Mouse (Mus musculus) cerebellum, adult 18-20 months (tissue): ENCODE results near the gene Cacna1d.

Source experiments
- DNase-seq, 2 experiments: peaks; one replicate each; pipeline ENCODE4 v3.0.0; 2021

Gene Cacna1d

GRCm38 (mm10) chr14:30064864-30065263, 426.4 kb downstream of the Cacna1d start:
- DNase-seq, result no peak

DNA sequence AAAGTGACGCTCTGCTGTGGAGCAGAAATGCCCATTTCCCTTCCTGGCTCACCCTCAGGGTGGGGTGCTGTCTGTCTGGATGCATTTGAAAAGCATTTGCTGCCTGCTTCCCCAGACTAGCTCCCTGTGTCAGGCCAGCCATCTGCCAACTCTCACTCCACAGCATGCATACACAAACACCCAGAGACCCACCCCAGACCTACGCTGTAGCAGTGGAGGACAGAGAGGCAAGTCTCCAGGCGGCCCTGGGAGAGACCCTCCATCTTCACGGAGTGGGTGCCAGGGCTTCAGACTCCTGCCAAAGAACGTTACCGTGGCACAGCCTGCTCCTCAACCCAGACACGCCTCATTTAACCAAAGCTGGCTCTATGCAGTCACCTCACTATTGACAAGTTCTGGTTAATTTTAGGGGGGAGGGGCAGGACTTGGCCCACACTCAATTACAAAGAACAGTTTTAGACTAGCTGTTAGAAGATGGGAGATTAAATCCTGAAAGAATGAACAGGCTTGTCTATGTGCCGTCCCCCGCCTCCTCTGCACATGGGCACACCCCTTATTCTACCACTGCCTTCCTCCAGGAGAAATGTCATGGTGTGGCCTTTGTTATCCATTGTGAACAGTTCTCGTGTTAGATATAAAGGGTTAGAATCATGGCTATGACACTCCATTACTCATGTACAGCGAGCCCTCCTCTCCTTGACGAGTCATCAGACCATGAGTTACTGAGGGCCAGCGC, 435.1 kb downstream of the Cacna1d start:
- DNase-seq, result no peak

DNA sequence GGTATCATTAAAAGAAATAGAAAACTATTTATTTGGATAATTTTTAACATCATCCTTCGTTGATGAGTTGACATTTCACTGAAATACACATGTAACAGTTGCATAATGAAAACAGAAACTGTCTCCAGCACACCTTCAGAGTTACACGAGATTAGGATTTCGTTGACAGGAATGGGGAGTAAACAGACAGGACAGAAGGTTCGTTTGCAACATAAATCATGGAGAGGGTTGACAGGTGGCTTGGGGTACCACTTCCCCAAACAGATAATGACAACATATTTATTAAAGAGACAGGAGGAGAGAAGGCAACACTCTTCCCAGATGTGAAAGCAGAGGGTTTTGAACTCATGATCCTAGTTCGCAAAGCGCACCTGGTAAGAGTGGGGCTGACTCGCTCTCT, 436.3 kb downstream of the Cacna1d start:
- DNase-seq, result no peak

GRCm38 (mm10) chr14:30050280-30050679, 441.0 kb downstream of the Cacna1d start:
- no peak for DNase-seq

GRCm38 (mm10) chr14:30048049-30048448, 443.2 kb downstream of the Cacna1d start:
- DNase-seq, result no peak

- DNase-seq, result no peak
Measured at GRCm38 (mm10) chr14:30046976-30047375, 444.3 kb downstream of the Cacna1d start.

DNA sequence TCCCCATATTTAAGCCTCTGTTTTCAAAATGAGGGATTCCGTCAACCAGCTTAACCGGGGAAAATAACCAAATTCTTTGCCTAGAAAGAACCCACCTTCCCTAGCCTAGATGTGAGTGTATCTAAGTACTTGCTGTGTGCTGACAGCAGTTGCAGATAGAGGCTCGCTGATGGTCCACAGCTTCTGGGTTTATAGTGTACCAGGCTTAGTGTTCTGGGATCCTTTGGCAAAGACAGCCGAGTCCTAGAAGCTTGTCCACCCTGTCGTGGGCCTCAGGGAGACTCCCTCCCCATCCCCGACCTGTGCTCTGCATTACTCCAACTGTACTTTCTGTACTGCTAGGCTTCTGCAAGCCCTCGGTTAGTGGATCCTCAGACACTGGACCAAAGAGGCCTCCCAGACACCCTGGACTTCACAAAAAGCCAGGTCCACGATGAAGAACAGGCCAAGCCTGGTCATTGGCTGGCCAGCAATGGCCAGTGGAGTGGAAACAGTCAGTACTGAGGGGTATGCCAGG, 445.5 kb downstream of the Cacna1d start:
- no peak for DNase-seq

GRCm38 (mm10) chr14:30045239-30045638, 446.0 kb downstream of the Cacna1d start:
- no peak for DNase-seq

DNA sequence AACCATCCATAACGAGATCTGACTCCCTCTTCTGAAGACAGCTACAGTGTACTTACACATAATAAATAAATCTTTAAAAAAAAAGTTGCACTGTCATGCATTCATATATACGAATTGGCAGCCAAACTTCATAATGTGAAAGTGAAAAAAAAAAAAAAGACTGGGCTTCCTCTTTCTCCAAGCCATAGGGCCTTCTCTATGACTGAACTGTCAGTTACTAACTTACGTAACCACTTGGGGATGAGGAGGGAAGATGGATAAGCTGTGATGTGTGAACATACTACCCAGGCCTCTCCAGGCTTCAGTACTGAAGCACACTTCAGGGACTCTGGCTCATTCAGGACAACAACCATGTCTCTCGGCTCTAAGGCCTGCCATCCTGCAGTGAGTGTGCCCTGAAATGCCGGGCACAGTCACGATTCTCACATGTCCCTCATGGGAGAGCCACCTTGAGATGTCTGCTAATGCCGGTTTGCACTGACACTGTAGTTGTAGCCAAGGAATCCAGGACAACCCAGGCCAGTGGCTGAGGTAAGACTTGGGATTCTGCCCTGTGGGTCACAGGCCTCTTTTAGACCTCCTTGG, 447.8 kb downstream of the Cacna1d start:
- no peak for DNase-seq

DNA sequence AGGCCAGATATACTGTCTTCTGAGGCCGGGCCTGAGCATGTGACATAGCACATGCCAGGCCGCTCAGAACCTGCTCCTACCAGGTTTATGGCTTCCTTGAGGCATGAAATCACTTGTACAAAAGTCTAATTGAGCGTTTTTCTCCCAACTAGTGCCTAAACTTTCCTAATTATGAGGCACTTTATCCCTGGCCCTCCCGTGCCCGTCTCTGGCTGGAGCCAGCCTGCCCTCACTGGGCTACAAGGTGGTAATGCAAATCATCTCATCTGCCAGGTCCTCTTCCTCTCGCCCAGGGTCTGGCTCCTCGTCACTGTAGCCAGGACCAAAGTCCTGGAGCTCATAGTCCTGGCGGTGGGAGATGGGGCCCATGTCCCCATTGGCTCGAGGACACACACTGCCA, 449.4 kb downstream of the Cacna1d start:
- DNase-seq, result no peak

- no peak for DNase-seq
Measured at GRCm38 (mm10) chr14:30039413-30039812, 451.8 kb downstream of the Cacna1d start.

- DNase-seq, result no peak
Measured at GRCm38 (mm10) chr14:30038431-30038830, 452.8 kb downstream of the Cacna1d start.

GRCm38 (mm10) chr14:30033405-30033804, 457.9 kb downstream of the Cacna1d start:
- no peak for DNase-seq

DNA sequence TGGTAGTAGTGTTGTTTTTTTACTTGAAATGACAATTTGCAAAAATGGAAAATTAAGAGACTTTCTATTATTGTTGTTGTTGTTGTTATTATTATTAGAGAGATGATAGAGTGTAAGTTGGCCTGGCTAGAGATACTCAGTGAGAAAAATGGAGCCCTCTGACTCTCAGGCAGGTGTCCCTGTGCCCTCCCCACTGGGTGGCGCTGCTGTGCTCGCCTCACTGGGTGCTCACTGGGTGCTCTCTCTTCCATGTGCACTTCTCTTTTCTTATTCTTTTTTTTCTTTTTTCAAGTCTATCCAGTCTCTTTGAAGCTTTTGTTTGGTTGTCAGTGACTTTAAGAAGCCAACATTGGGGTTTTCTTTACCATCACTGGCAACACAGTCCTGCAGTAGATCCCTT, 463.9 kb downstream of the Cacna1d start:
- no peak for DNase-seq

DNA sequence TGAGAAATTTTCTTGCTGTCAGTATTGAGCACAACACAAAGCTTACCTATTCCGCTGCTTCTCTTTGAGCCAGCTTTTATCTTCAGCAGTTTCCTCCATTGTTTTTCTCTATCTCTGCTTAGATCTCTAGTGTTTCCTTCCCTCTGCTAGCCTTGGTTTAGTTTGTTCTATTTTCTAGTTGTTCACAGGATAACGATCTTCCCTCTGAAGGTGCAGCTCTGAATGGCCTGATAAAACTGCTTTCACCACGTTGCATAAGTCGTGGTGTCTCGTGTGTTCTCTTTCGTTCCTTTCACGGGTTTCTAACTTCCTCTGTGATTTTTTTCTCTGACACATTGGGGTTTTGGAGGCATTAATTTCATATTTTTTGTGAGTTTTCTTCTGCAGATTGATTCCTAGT, 466.9 kb downstream of the Cacna1d start:
- no peak for DNase-seq

DNA sequence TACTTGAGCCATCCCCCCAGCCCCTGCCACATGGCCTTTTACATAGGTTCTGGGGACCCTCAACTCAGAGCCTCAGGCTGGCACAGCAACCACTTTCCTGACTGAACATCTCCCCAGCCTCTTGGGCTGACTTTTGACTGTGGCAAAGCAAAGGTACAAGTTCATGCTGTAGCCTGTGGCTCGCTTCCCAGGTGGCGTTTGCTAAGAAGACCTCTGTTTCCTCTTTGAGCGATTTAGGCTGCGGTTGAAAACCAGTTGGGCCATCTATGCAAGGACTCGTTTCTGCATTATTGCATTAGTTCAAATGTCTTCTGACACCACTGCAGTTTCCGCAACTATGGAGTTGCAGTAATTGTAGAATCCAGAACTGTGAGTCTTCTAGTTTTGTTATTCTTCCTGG, 468.8 kb downstream of the Cacna1d start:
- DNase-seq, result no peak

DNA sequence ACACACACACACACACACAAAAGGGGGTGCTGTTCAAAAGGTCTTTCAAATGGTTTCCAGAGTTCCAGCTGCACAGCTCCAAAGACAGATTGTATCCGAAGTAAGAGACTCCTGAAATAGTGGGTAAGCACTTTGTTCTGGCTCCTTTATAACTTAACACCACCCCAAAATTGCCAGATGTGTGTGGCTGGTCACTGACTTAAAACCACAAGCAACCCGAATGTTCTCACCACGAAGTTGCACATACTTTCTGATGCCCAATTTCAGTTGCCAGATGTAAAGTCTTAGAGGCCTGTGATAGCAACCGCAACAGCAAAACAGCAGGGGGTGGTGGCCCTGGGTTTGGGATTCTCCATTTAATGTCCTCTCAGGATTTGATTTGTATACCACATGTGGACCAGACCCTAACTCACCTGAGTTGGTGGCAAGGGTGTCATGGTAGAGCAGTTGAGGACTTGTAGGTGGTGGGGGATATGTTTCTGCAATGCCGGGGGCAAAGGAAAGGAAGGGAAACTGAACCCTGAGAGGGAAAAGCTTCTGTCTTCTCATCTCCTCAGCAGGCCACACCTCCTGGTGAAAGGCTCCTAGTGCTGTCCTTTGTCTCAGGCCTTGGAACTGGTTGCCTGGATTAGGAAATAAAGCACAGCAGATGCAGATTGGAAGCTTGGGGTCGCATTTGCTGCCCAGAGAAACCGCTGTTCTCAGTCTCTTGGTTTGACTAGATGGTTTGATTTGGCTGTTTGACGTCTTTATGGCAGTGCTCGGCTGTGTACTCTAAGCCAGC, 471.3 kb downstream of the Cacna1d start:
- no peak for DNase-seq

GRCm38 (mm10) chr14:30019375-30019774, 471.9 kb downstream of the Cacna1d start:
- DNase-seq, result no peak

GRCm38 (mm10) chr14:30018846-30019245, 472.4 kb downstream of the Cacna1d start:
- no peak for DNase-seq

GRCm38 (mm10) chr14:30018463-30018801, 472.8 kb downstream of the Cacna1d start:
- no peak for DNase-seq

GRCm38 (mm10) chr14:30017794-30018462, 473.3 kb downstream of the Cacna1d start:
- DNase-seq, result no peak

- DNase-seq, result no peak
Measured at GRCm38 (mm10) chr14:30016666-30017065, 474.6 kb downstream of the Cacna1d start.

DNA sequence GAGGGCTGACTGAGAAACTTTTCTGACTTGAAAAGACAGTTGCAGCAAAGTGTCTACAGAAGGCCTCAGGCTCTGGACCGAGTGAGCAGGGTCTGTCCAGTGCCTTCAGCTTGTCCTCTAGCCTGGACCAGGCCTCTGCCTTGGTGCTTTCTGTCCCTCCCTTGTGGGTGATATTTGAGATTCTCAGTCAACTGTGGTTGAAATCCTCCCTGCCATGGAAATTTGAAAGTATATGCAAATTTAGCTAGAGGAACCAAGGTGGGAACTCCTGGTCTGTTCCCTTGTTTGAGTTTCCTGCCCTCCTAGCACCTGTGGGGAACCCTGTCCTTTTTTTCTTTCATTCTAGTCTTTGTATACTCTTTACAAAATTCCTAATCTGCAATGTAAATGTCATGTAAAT, 476.2 kb downstream of the Cacna1d start:
- no peak for DNase-seq
